Mouse (Mus musculus) ES-Bruce4 (cell line): Measurements from ENCODE around the gene Tenm2. TPM values are rescaled to one million over a fixed set of nuclear protein-coding genes. Genes with fewer than 3 reads are reported as not detected.

Source experiments
- H3K27ac ChIP-seq: 2 replicates; pipeline ENCODE4 v1.5.1; 2012; ENCODE audit warnings: low read length, inconsistent platforms; ENCODE audit not compliant: insufficient read depth
- H3K27me3 ChIP-seq: 2 replicates; pipeline ENCODE4 v1.6.1; 2012; ENCODE audit warnings: mild to moderate bottlenecking, low read length, inconsistent platforms; ENCODE audit not compliant: control insufficient read depth, poor library complexity, insufficient read depth, severe bottlenecking
- H3K36me3 ChIP-seq: 2 replicates; pipeline ENCODE4 v1.6.1; 2012; ENCODE audit warnings: inconsistent platforms, mild to moderate bottlenecking, low read length, moderate library complexity; ENCODE audit not compliant: control insufficient read depth, poor library complexity, insufficient read depth, severe bottlenecking
- H3K4me1 ChIP-seq: one replicate; pipeline ENCODE4 v1.8.1; 2011; ENCODE audit warnings: low read length; ENCODE audit not compliant: control insufficient read depth, insufficient read depth
- H3K4me3 ChIP-seq: 2 replicates; pipeline ENCODE4 v1.5.1; 2011; ENCODE audit warnings: low read depth, mild to moderate bottlenecking, low read length
- H3K9ac ChIP-seq: 2 replicates; pipeline ENCODE4 v1.6.1; 2012; ENCODE audit warnings: low read depth, mild to moderate bottlenecking, inconsistent platforms; ENCODE audit not compliant: poor library complexity, severe bottlenecking
- H3K9me3 ChIP-seq: replicated peaks from 2 replicates; pipeline ENCODE4 v1.6.1; 2012; ENCODE audit warnings: mild to moderate bottlenecking, low read length, inconsistent platforms; ENCODE audit not compliant: control insufficient read depth, poor library complexity, insufficient read depth, severe bottlenecking
- CTCF ChIP-seq: IDR thresholded peaks from one replicate; pipeline ENCODE4 v1.8.1; 2011; ENCODE audit warnings: low read depth, low read length
- EP300 ChIP-seq: IDR thresholded peaks from 2 replicates; pipeline ENCODE4 v1.6.1; 2011; ENCODE audit warnings: low read depth, low read length; ENCODE audit not compliant: insufficient read depth
- POLR2A ChIP-seq: IDR thresholded peaks from one replicate; pipeline ENCODE4 v1.8.1; 2011; ENCODE audit warnings: low read length; ENCODE audit not compliant: insufficient read depth
- polyA plus RNA-seq: library from polyadenylated mRNA; stranded (reverse); fragments of >200 nt; gene quantifications from 2 replicates; pipeline ENCODE4 v1.2.4, GENCODE M21; 2011; ENCODE audit warnings: low read depth; ENCODE audit not compliant: missing spikeins, insufficient read depth, insufficient read length

Tenm2 gene
- polyA plus RNA-seq, 1 experiment, result not detected

DNA sequence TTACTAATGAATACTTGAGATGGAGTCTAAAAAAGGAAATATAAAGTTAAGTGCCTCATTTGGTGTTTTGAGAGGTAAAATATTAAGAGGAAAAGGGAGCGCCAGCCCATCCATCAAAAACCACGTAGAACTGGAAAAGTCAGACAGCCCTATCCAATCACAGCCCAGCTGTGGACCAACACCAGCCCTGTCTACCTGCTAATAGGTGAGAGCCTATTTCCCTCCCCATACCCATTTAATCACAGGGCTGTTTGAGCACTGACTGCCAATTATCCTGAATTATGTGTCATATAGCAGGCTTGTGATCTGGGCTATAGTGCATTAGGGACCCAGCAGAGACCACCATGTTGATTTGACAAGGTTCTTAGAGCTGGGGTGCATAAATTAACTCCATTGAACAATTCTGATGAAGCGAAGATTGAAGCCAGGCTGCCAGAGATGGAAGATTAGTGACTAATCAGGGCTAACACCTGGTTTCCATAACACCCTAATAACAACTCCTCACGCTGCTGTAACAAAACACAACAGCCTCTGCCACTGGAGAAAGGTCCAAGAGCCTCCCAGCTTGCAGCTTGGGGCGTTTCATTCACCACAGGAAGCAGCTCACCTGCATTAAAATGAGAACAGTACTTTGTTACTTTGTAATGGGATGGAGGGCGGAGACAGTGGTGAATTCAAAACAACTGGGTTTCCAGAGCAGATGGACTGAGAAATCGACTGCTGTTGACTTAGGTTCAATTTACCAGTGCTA is 204.3 kb downstream of the Tenm2 start:
- Histone ChIP-seq H3K4me3 (no peak overlapping the region), H3K9me3 (no peaks in the 10 kb centered on the region), H3K27ac (0 out of 2 replicates have a peak overlapping the region, but pooled peaks have one; percentile 2), H3K4me1 (no peaks in the 10 kb centered on the region), H3K36me3 (no peaks in the 10 kb centered on the region), H3K9ac (no peak overlapping the region), H3K27me3 (peaks cover 1% of the 10 kb centered on the region; the same call in 1 of the 2 replicates)
- TF ChIP-seq EP300 (peak; percentile 60; the same call in 1 of the 2 replicates), CTCF (no peak), POLR2A (no peak)

DNA sequence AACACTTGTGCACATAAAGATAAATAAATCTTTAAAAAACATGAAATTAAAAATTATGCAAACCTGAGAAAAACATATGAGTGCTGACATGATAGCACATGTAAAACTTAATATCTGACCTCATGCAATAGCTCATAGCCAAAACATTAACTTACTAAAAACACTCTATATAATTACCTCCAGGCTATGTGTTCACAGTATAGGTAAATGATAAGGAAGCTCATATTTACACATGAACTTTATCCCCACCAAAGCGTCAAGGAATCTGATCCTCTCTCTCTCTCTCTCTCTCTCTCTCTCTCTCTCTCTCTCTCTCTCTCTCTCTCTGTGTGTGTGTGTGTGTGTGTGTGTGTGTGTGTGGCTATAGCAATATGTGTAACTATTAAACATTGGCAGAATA is 223.9 kb downstream of the Tenm2 start:
- H3K9me3 ChIP-seq, result no peaks in the 10 kb centered on the region

DNA sequence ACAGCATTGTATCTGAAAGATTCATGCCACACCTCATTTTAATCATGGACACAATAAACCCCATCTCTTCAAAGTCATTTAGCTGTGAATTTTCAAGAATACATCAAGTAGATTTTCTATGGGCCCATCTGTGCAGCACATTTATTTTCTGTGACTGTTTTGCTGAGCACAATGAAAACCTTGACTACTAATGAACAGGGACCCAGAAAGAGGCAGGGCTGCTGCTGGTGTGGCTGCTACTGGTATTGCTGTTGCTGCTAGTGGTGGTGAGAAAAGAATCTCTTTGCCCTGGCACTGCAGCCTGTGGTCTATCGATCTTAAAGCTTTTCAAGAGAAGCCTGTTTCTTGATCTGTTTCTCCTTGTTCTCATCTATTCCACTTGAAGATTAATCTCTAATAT is 226.5 kb downstream of the Tenm2 start:
- H3K36me3 ChIP-seq, result no peaks in the 10 kb centered on the region

More for the DNA sequence above, 223.9 kb downstream of the Tenm2 start:
- no peak overlapping the region for H3K4me3 ChIP-seq
- no peaks in the 10 kb centered on the region for H3K36me3 ChIP-seq
- no peaks in the 10 kb centered on the region for H3K27me3 ChIP-seq
- H3K4me1 ChIP-seq, result no peaks in the 10 kb centered on the region
- H3K27ac ChIP-seq, result no peak overlapping the region
- no peak overlapping the region for H3K9ac ChIP-seq
- TF ChIP-seq EP300 (no peak), CTCF (no peak), POLR2A (no peak)

DNA sequence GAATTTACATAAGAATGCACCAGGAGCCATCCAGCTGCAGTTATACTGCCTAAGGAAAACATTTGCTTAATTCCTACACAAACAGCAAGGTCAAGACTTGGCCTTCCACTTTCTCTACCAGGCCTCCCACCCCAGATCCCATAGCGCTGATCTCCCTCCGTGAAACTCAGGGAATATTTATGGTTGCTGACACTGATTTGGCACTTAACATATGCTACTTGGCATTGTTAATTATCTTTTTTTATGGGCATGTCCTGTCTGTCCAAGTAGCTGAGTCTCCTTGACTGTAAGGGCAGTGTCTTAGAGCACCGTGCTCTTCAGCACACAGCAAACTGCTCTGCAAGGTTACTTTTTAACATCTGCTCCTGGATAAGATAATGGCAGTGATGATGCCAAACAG is 238.1 kb downstream of the Tenm2 start:
- Histone ChIP-seq H3K27ac (no peak overlapping the region), H3K9ac (no peak overlapping the region), H3K27me3 (no peaks in the 10 kb centered on the region), H3K4me1 (no peaks in the 10 kb centered on the region), H3K9me3 (no peaks in the 10 kb centered on the region), H3K4me3 (no peak overlapping the region), H3K36me3 (no peaks in the 10 kb centered on the region)
- TF ChIP-seq POLR2A (no peak), EP300 (no peak), CTCF (no peak)

More for the DNA sequence above, 226.5 kb downstream of the Tenm2 start:
- TF ChIP-seq POLR2A (no peak), CTCF (no peak), EP300 (no peak)
- Histone ChIP-seq H3K27me3 (no peaks in the 10 kb centered on the region), H3K4me3 (no peak overlapping the region), H3K4me1 (no peaks in the 10 kb centered on the region), H3K9me3 (no peaks in the 10 kb centered on the region), H3K27ac (no peak overlapping the region), H3K9ac (no peak overlapping the region)

DNA sequence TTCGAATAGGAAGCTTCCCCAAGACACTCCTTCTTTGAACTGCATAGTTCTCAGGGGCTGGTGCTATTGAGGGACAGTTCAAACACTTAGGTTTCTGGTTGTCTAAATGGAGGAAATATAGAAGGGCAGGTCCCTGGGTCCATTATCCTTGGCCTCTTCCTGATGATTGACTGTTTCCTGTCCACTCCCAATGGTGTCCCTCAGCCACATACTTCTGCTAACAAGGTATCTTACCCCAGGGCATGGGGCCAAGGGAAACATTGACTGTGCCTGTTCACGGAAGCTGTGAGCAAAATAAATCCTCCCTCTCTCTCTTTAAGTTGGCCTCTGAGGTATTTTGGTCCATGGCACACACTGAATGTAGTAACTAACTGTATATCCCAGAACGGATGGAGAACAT is 244.9 kb downstream of the Tenm2 start:
- TF ChIP-seq CTCF (no peak), POLR2A (no peak), EP300 (no peak)
- Histone ChIP-seq H3K36me3 (no peaks in the 10 kb centered on the region), H3K27me3 (no peaks in the 10 kb centered on the region; the same call in 1 of the 2 replicates), H3K4me1 (no peaks in the 10 kb centered on the region), H3K4me3 (no peak overlapping the region), H3K9ac (no peak overlapping the region), H3K27ac (no peak overlapping the region), H3K9me3 (no peaks in the 10 kb centered on the region)
